In the genomic region with DNA sequence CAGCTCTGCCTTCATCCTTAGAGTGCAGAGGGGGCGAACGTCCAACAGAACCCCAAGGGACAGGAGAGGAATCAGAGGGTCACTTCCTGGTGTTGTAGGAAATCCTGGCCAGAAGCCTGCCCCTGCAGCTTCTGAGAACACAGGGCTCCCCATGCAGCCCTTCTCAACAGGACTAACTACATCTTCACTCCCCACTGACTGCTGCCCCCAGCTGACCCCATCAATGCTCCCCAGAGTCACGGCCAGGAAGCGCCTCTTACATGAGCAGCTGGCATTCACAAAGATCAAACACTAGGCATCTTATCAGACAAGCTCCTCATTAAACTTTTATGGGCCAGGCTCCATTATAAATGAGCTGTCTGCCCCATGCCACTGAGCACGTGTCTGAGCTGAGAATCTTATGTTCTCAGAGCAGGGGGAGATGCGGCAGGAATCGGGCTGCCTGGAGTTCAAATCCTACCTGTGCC, we compare ENCODE assay signal across 10 mouse cellular contexts.
A peak's percentile ranks its signal among the peaks of the same experiment; 100 is the strongest.
DNase-seq lines count a peak whose midpoint lies in the region; ATAC-seq lines count a peak whose summit lies in the region.
"Had no signal": no experiment of that assay in that cellular context is flagged by ENCODE, and none has a peak within 500 bp of the region (broad histone marks: within the 10 kb centered on the region; RNA-seq: fewer than 3 reads in every experiment).

No protein-coding gene starts in this region.

- peaks cover 34% of the 10 kb centered on the region for H3K4me1 ChIP-seq in kidney, embryonic 15.5 days
- H3K4me1 ChIP-seq in midbrain, embryonic 16.5 days (ENCODE audit: control insufficient read depth, insufficient read depth, low read length) = no peaks in the 10 kb centered on the region
- H3K4me1 ChIP-seq: forebrain, embryonic 12.5 days had no signal

- H3K9me3 ChIP-seq in kidney, embryonic 15.5 days (replicated peaks) = no peaks in the 10 kb centered on the region
- no peaks in the 10 kb centered on the region for H3K9me3 ChIP-seq in midbrain, embryonic 16.5 days (replicated peaks; ENCODE audit: control insufficient read depth, low read length, poor library complexity, severe bottlenecking)
- H3K9me3 ChIP-seq: forebrain, embryonic 12.5 days had no signal

- no peak overlapping the region for H3K9ac ChIP-seq in kidney, embryonic 15.5 days
- H3K9ac ChIP-seq in midbrain, embryonic 16.5 days (ENCODE audit: low read depth, low read length) = no peak overlapping the region
- H3K9ac ChIP-seq: forebrain, embryonic 12.5 days had no signal

- ATAC-seq in kidney, embryonic 15.5 days (replicated peaks; ENCODE audit: low FRiP score) = peak; percentile 47; the same call in 1 of the 2 replicates
- peak; percentile 51 for ATAC-seq in midbrain, embryonic 16.5 days
- ATAC-seq in activated CD4-positive, CD25-positive, alpha-beta regulatory T cell, adult 4 months = no peak

- WGBS in kidney, embryonic 15.5 days = 21% methylated on average over 7 of the region's 7 CpGs
- 42% methylated on average over 7 of the region's 7 CpGs for WGBS in midbrain, embryonic 16.5 days

- H3K27ac ChIP-seq in kidney, embryonic 15.5 days = no peak overlapping the region
- no peak overlapping the region for H3K27ac ChIP-seq in midbrain, embryonic 16.5 days (ENCODE audit: low read length)
- H3K27ac ChIP-seq: forebrain, embryonic 12.5 days had no signal

- peak; percentile 30 for DNase-seq in kidney, adult 11 months
- no peak for DNase-seq in kidney, adult 18-20 months
- peak; percentile 28 to 31 for DNase-seq in heart, adult 9 months (ENCODE audit: low spot score in 2 of 2)
- DNase-seq in cerebellum, postnatal 36 days = no peak
- DNase-seq: right cerebral cortex, postnatal 25 days had no signal

- H3K27me3 ChIP-seq in kidney, embryonic 15.5 days = 0 out of 2 replicates have a peak, but pooled peaks cover 14% of the 10 kb centered on the region
- H3K27me3 ChIP-seq in midbrain, embryonic 16.5 days (ENCODE audit: control insufficient read depth, insufficient read depth, low read depth, low read length) = no peaks in the 10 kb centered on the region
- H3K27me3 ChIP-seq: CH12.LX; forebrain, embryonic 12.5 days had no signal

- H3K4me2 ChIP-seq in kidney, embryonic 15.5 days = no peak overlapping the region
- no peak overlapping the region for H3K4me2 ChIP-seq in midbrain, embryonic 16.5 days (ENCODE audit: low read length)
- H3K4me2 ChIP-seq: forebrain, embryonic 12.5 days had no signal

- H3K4me3 ChIP-seq in kidney, embryonic 15.5 days (replicated peaks) = no peak overlapping the region
- no peak overlapping the region for H3K4me3 ChIP-seq in midbrain, embryonic 16.5 days (ENCODE audit: low read depth, low read length)
- H3K4me3 ChIP-seq: forebrain, embryonic 12.5 days had no signal

- no peaks in the 10 kb centered on the region for H3K36me3 ChIP-seq in kidney, embryonic 15.5 days
- no peaks in the 10 kb centered on the region for H3K36me3 ChIP-seq in midbrain, embryonic 16.5 days (ENCODE audit: control insufficient read depth, insufficient read depth, low read length)

Comparison
In these comparisons a context has a peak if more than half of its experiments do, and no peak if none do; other contexts are left out.
1. DNase-seq: peak in kidney, adult 11 months (single experiment) and heart, adult 9 months (2 of 2); none in kidney, adult 18-20 months (single experiment) and cerebellum, postnatal 36 days (0 of 2).